Mouse (Mus musculus): ENCODE data around the gene Dpm3.
A peak's percentile ranks its signal among the peaks of the same experiment; 100 is the strongest.

The Dpm3 gene

DNA sequence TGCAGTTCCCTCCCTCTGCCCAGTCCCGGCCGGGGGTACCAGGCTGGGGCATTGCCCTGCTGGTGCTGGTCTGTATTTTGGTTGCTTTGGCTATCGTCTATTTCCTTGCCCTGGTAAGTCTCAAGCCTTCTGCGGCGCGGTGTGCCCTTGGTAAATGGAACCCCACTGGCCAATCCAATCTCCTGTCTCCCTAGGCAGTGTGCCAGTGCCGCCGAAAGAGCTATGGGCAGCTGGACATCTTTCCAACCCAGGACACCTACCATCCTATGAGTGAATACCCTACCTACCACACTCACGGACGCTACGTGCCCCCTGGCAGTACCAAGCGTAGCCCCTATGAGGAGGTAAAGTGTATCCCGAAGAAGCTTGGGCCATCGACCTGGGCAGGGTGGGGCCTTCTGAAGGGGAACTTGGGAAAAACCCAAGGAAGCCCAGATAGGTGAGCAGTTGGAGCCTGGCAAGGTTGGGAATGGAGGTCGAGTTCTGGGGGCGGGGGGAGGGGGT, 27.3 kb upstream of the Dpm3 start:
- DNase-seq (ENCODE audit: low spot score): no peak

DNA sequence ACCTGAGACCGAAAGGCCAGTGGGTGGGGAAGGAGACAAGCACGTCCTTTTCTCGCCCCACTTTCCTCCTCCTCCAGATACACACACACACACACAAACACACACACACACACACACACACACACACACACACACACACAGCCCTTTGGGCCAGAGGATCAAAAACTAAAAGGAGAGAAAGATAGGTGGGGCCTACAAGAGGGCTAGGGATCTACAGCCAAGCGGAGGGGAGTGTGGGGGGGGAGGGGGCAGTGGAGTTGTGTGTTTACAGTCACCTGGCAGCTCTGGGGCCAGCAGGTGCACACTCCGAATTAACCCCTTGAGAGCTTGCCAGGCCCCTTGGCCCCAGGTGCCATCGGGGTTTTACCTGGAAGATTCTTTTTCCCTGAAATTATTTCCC, 26.5 kb upstream of the Dpm3 start:
- no peak for DNase-seq (ENCODE audit: low spot score)

- no peak for DNase-seq (ENCODE audit: low spot score)
These were observed 25.5 kb upstream of the Dpm3 start for GRCm38 (mm10) chr3:89233562-89234110.

DNA sequence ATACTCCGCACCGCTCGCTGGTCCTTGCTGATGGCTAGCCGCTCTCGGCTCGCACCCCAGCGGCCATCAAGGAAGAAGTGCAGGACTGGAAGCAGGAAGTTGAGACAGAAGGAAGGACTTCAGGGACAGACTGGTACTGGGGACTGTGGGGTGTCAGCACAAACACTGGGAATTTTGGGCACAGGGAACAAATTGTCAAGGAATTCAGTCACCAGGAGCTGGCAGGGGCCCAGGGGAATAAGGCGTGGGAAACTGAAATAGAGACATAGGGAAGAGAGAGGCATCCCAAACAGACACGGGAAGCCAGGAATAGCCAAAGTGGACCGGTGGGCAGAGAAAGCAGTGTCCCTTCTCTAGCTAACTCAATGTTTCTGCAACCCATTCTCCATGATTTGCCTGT, 22.6 kb upstream of the Dpm3 start:
- DNase-seq (ENCODE audit: low spot score): no peak

- DNase-seq (ENCODE audit: low spot score): no peak
These were observed 21.5 kb upstream of the Dpm3 start for GRCm38 (mm10) chr3:89237682-89238081.

- DNase-seq (ENCODE audit: low spot score): no peak
These were observed 20.7 kb upstream of the Dpm3 start for GRCm38 (mm10) chr3:89238494-89238893.

- peak; percentile 59 for DNase-seq (ENCODE audit: low spot score)
These were observed 16.7 kb upstream of the Dpm3 start for GRCm38 (mm10) chr3:89242331-89242895.

GRCm38 (mm10) chr3:89243609-89244008, 15.5 kb upstream of the Dpm3 start:
- no peak for DNase-seq (ENCODE audit: low spot score)

- no peak for DNase-seq (ENCODE audit: low spot score)
These were observed 14.8 kb upstream of the Dpm3 start for GRCm38 (mm10) chr3:89244158-89244981.

DNA sequence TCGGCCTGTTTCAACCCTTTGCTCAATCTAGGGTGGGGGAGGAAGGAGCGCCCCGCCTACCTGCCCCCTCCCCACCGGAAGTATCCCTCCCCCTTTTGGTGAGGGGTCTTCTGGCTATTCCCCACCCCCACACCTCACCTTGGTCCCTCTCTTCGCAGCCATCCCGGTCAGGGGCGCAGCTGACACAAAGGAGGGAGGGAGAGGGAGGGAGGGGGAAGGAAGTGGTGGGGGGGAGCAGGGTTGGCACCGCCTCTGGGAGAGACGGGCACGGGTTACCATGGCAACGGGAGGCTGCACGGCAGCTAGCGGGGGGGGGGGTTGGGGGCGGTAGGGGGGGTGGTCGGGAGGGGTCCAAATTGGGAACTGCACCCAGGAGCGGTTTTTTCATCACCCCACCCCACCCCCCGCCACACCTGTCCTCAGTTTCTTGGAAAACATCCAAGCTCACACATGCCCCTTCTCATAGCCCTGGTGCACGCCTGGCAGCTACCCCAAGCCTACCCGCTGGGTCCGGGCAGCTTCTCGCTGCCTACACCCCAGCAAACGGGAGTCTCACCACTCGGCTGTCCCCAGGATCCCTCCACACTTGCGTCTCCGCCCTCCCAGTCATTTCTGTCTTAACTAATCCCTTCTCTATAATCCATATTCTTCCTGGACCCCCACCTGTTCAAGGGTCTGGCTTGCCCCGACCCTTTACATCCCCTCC, 14.0 kb upstream of the Dpm3 start:
- DNase-seq (ENCODE audit: low spot score): no peak

DNA sequence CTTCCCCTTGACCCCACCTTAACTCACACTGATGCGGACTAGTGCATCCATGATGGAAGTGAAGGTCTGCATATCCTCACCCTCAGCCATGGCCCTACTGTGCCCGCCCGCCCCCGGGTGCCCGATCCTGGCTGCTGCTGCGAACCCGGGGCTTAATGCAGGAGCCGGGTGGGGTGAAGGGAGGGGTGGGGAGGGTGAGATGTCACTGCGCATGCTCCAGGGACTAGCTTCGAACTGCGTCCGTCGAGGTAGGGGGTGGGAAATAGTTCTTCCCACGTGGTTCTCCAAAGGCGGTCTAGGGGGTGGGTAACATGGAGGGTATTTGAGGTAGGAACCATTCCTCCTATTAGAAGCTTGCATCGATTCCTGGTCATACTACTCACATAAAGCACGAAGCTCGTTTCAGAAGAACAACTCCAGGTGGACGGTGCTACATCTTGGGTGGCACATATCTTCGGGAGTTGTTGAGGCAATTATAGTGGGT, 13.4 kb upstream of the Dpm3 start, which contains the start of gene Krtcap2:
Krtcap2 (plus strand) TSS at position 279 of the 484 bp plus-strand sequence.
- DNase-seq (ENCODE audit: low spot score): no peak

- peak; percentile 88 for DNase-seq (ENCODE audit: low spot score)
These were observed 12.7 kb upstream of the Dpm3 start, which contains the start of gene Trim46 for GRCm38 (mm10) chr3:89246261-89247100. TSS of gene Trim46 (minus strand) at chr3:89246309.

GRCm38 (mm10) chr3:89247466-89247865, 11.7 kb upstream of the Dpm3 start:
- no peak for DNase-seq (ENCODE audit: low spot score)

- peak; percentile 54 for DNase-seq (ENCODE audit: low spot score)
These were observed 8.6 kb upstream of the Dpm3 start for GRCm38 (mm10) chr3:89250435-89251040.

GRCm38 (mm10) chr3:89251365-89251895, 7.7 kb upstream of the Dpm3 start:
- no peak for DNase-seq (ENCODE audit: low spot score)

DNA sequence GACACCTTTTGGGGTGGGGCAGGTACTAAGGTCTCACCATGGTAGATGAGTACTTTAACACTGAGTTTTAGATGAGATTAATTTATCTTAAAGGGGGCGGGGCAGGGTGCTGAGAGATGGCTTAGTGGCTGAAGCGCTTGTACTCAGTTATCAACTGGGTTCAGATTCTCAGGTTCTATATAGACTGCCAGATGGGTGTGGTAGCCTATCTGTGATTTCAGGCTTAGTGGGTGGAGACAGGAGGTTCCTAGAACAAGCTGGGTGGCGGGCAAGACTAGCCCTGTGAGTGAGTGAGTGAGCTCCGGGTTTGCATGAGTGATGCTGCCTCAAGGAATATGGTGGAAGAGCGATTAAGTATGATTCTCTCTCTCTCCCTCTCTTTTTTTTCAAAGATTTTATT, 4.2 kb upstream of the Dpm3 start:
- no peak for DNase-seq (ENCODE audit: low spot score)

DNA sequence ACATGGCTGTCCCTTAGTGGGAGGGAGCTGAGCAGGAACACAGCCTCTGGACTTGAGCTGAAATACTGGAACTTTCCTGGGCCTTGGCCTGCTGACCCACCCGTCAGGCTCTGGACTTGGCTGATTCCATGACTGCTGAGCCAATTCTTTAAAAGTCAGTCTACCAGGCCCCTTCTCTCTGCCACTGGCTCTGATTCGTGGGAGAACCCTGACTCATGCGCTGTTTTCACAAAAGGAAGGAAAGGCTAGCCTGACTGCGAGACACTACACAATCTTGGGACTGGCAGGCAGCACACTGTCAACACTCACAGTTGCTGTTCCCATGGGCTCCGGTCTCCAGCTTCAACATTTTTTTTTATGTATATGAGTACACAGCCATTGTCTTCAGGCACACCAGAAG, 3.0 kb upstream of the Dpm3 start:
- no peak for DNase-seq (ENCODE audit: low spot score)

- DNase-seq (ENCODE audit: low spot score): no peak
These were observed 1.1 kb downstream of the Dpm3 start for GRCm38 (mm10) chr3:89260211-89260610.

DNA sequence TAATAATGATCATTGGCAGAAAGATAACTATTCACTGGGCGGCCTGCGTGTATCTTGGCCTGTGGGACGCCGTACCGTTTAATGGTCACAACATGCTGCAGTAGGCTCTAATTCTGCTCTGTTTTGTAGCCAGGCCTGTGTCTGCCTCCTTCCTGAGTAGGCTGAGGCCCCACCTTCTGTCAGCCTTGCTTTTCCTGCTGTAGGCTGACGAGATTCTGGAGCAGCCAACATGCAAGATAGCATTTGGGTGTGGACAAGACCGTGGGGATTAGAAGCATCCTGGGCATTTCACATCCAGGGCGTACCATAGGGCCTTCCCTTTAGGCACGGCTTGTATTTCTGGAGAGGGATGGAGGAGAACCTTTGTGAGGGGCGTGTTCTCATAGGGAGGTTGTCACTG, 3.3 kb downstream of the Dpm3 start:
- no peak for DNase-seq (ENCODE audit: low spot score)

- peak; percentile 60 for DNase-seq (ENCODE audit: low spot score)
These were observed 7.3 kb downstream of the Dpm3 start for GRCm38 (mm10) chr3:89266439-89266893.

DNA sequence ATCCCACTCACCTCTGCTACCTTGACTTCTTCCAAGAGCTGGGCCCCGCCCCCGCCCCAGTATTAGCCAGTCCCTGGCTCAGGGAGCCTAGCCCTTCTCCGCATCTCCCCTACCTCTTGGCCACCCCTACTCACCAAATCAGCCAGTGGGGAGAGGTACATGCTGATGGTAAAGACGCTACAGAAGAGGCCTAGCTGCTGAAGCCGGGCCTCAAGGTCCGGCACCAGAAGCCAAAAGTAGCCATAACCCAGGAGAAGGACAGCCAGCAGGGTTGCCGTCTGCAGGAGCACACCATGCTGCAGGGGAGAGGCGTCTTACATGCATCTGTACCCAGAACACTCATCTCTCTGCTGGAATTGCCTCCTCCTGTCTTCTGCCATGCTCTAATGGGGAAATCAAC, 9.8 kb downstream of the Dpm3 start:
- DNase-seq (ENCODE audit: low spot score): no peak
